ENCODE assay signal across 7 mouse cellular contexts in genomic region chr14:26258729-26259128, GRCm38 (mm10). TPM values are rescaled to one million over a fixed set of nuclear protein-coding genes. Genes with fewer than 3 reads are reported as not detected.
"Had no signal": no experiment of that assay in that cellular context is flagged by ENCODE, and none has a peak within 500 bp of the region (broad histone marks: within the 10 kb centered on the region; RNA-seq: fewer than 3 reads in every experiment).

No protein-coding gene starts in this region.

RNA-seq across cellular contexts. Expression of gene Duxbl3, which starts 1.0 kb away (rescaled TPM):
- total RNA-seq: heart, postnatal 25 days; heart, postnatal 36 days; hematopoietic stem cell, adult 5-6 weeks had no signal
- polyA plus RNA-seq: heart, embryonic 10.5 days; inflammation-experienced regulatory T-cells, adult 6 months; kidney, adult 2 months; kidney, embryonic 14.5 days had no signal
